Mouse (Mus musculus): ENCODE measurements around the gene Bnipl.

- TF ChIP-seq EP300 (IDR thresholded peaks at IDR 0.05; ENCODE audit: insufficient read depth, low read depth, low read length) = no peak
- TF ChIP-seq CTCF (IDR thresholded peaks at IDR 0.05; ENCODE audit: low read depth, low read length) = no peak
- TF ChIP-seq POLR2A (IDR thresholded peaks at IDR 0.05; ENCODE audit: insufficient read depth, low read length) = no peak
Observed at GRCm38 (mm10) chr3:95250783-95251424, at the start of gene Bnipl.
